Mouse (Mus musculus) ES-E14 (cell line): Measurements from ENCODE around the gene Cpne1.

Experiments used
- CHD2 ChIP-seq: IDR thresholded peaks from 2 replicates; pipeline ENCODE4 v1.6.1; 2014; ENCODE audit warnings: mild to moderate bottlenecking, low read depth, low read length, inconsistent platforms
- HCFC1 ChIP-seq: IDR thresholded peaks from 2 replicates; pipeline ENCODE4 v1.6.1; 2012; ENCODE audit warnings: low read length, inconsistent platforms, borderline replicate concordance; ENCODE audit not compliant: insufficient read depth
- MAFK ChIP-seq: IDR thresholded peaks from 2 replicates; pipeline ENCODE4 v1.6.1; 2014; ENCODE audit warnings: mild to moderate bottlenecking, low read depth, low read length, inconsistent platforms; ENCODE audit not compliant: insufficient read depth
- ZC3H11A ChIP-seq: IDR thresholded peaks from 2 replicates; pipeline ENCODE4 v1.6.1; 2012; ENCODE audit warnings: low read depth, mild to moderate bottlenecking, inconsistent platforms, low read length, borderline replicate concordance
- ZNF384 ChIP-seq: IDR thresholded peaks from 2 replicates; pipeline ENCODE4 v1.6.1; 2012; ENCODE audit warnings: low read depth, low read length, inconsistent platforms

DNA sequence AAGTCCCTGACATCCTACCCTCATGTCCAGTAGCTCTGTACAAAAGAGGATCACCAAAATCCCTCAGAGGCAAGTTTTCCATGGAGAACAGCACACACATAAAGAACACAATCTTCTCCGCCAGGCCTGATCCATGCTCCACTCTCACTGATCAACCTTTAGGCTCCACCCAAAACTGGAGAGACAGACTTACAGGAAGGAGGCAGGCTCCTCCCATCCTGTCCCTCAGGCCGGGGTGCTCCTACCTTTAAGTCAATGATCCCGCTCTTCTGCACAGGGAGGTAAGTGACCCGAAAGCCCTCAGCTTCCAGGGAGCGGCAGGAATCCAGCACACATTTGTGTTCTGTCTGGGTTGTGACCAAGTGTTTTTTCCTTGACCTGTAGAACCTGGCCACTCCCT, 22.4 kb upstream of the Cpne1 start:
- TF ChIP-seq MAFK (no peak), CHD2 (no peak), HCFC1 (no peak), ZNF384 (no peak), ZC3H11A (no peak)
